Mouse (Mus musculus) thymus, adult 2 months (tissue): ENCODE measurements around the gene Pigx.

Experiments used
- CTCF ChIP-seq: fragments of 200-500 bp; IDR thresholded peaks from 2 replicates; pipeline ENCODE4 v1.5.1; 2012; ENCODE audit warnings: mild to moderate bottlenecking, control low read depth, low read length, moderate library complexity, borderline replicate concordance; ENCODE audit not compliant: control insufficient read depth, poor library complexity, insufficient read depth; ENCODE audit errors: extremely low read depth
- POLR2A ChIP-seq: fragments of 200-500 bp; IDR thresholded peaks from 2 replicates; pipeline ENCODE4 v1.6.1; 2012; ENCODE audit warnings: mild to moderate bottlenecking, low read length, control low read depth, moderate library complexity; ENCODE audit not compliant: control insufficient read depth, poor library complexity, insufficient read depth; ENCODE audit errors: extremely low read depth

- no peak for TF ChIP-seq POLR2A
- TF ChIP-seq CTCF = no peak
These were observed 16.2 kb upstream of the Pigx start for GRCm38 (mm10) chr16:32115781-32116180.
